Mouse (Mus musculus) limb, embryonic 14.5 days (tissue): ENCODE measurements around the gene Rpl36a-ps1. TPM values are rescaled to one million over a fixed set of nuclear protein-coding genes. Genes with fewer than 3 reads are reported as not detected.

ENCODE experiments used
- ATAC-seq: fragments of 200-750 bp; cut with Nextera tagmentation; 2 replicates; pipeline ENCODE4 v1.8.0; 2017; ENCODE audit warnings: low read depth, moderate number of reproducible peaks, moderate TSS enrichment; ENCODE audit not compliant: low FRiP score
- DNase-seq: peaks from one replicate; pipeline ENCODE4 v3.0.0-alpha.2; 2015; ENCODE audit warnings: low spot score
- H3K27ac ChIP-seq: fragments of 300-500 bp; sonication (generic); replicated peaks from 2 replicates; pipeline ENCODE4 v1.5.1; 2014; ENCODE audit warnings: low read depth, mild to moderate bottlenecking, low read length, moderate library complexity, mixed read lengths
- H3K27me3 ChIP-seq: fragments of 300-500 bp; sonication (generic); 2 replicates; pipeline ENCODE4 v1.6.1; 2014; ENCODE audit warnings: low read length, mixed read lengths; ENCODE audit not compliant: control insufficient read depth, insufficient read depth
- H3K36me3 ChIP-seq: fragments of 300-500 bp; sonication (generic); 2 replicates; pipeline ENCODE4 v1.6.1; 2014; ENCODE audit warnings: mild to moderate bottlenecking, low read length, moderate library complexity, mixed read lengths; ENCODE audit not compliant: control insufficient read depth, insufficient read depth
- H3K4me1 ChIP-seq: fragments of 300-500 bp; sonication (generic); 2 replicates; pipeline ENCODE4 v1.6.1; 2014; ENCODE audit warnings: antibody characterized with exemption, low read length, mixed read lengths; ENCODE audit not compliant: control insufficient read depth, insufficient read depth
- H3K4me2 ChIP-seq: fragments of 300-500 bp; sonication (generic); replicated peaks from 2 replicates; pipeline ENCODE4 v1.6.1; 2014; ENCODE audit warnings: low read depth, mild to moderate bottlenecking, low read length, moderate library complexity; ENCODE audit not compliant: severe bottlenecking
- H3K4me3 ChIP-seq: fragments of 300-500 bp; sonication (generic); replicated peaks from 2 replicates; pipeline ENCODE4 v1.5.1; 2014; ENCODE audit warnings: low read length
- H3K9ac ChIP-seq: fragments of 300-500 bp; sonication (generic); 2 replicates; pipeline ENCODE4 v1.6.1; 2014; ENCODE audit warnings: mild to moderate bottlenecking, low read depth, low read length, moderate library complexity; ENCODE audit not compliant: severe bottlenecking
- H3K9me3 ChIP-seq: fragments of 300-500 bp; sonication (generic); 2 replicates; pipeline ENCODE4 v1.6.1; 2016; ENCODE audit warnings: low read length; ENCODE audit not compliant: control insufficient read depth
- POLR2A ChIP-seq: fragments of 200-500 bp; IDR thresholded peaks from 2 replicates; pipeline ENCODE4 v1.8.0; 2012; ENCODE audit warnings: inconsistent platforms, mild to moderate bottlenecking, moderate library complexity, borderline replicate concordance; ENCODE audit not compliant: insufficient read depth, insufficient read length; ENCODE audit errors: extremely low read depth
- WGBS: fragments of 180-500 bp; shearing (Covaris S2); extraction: QIAGEN DNeasy Blood & Tissue Kit; methylation state at CpG from one replicate; pipeline ENCODE4 v1.1.7; 2014; 5-methylcytosine and 5-hydroxymethylcytosine counted together
- polyA plus RNA-seq, 2 experiments: library from polyadenylated mRNA; depleted of rRNA in 1 of 2; stranded (reverse) in 1 of 2; unstranded in 1 of 2; fragments of >200 nt; fragmentation: Nextera tagmentation in 1 of 2; extraction: Ambion mirVana in 1 of 2; gene quantifications; 2 replicates each; pipeline versions ENCODE4 v1.2.1 to v1.2.3; 2012 to 2014

Rpl36a-ps1 gene
- polyA plus RNA-seq, 2 experiments: 3.7 to 5.4 TPM

DNA sequence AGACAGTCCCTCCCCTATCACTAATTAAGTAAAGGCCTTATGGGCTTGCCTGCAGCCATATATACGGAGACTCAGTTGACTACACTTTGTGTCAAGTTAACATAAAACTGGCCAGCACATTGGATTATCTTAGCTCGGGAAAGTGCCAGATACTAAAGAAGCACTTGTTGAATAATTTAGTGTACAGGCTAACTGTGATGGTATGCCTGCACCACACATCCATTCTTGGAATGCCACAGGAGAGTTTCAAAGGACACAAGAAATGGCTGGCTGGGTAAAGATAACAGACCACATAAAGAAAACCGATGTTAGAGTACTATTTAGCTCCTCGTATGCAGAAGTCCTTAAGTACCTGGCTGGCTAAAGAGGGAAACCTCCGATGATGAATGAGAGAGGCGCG, 24.6 kb upstream of the Rpl36a-ps1 start:
- WGBS: 81% methylated on average over 7 of the region's 7 CpGs

DNA sequence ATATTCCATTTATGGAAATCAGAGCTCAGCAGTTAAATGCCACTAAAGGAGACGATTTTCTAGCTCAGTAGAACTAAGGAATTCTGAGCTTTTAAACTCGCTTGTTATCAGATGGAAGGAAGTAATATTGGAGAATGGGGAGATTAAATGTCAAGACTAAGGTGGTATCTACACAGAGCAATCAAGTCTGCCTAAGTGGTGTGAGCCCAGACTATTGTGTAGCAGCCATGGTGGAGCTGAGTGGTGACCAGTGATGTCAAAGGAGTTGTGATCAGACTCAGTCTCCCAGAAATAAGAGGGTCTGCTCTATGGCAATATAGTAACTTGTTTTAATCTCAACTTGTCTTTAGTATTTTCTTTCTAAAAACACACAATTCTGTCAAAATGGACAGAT, 16.8 kb upstream of the Rpl36a-ps1 start:
- Histone ChIP-seq H3K36me3 (no peaks in the 10 kb centered on the region), H3K27ac (no peak overlapping the region), H3K4me2 (no peak overlapping the region), H3K9me3 (no peaks in the 10 kb centered on the region), H3K4me1 (no peaks in the 10 kb centered on the region; the same call in 1 of the 2 replicates), H3K9ac (no peak overlapping the region), H3K4me3 (no peak overlapping the region), H3K27me3 (no peaks in the 10 kb centered on the region)
- ATAC-seq: no peak
- no peak for DNase-seq
- 54% methylated on average over 2 of the region's 2 CpGs for WGBS
- no peak for TF ChIP-seq POLR2A

More for the DNA sequence above, 24.6 kb upstream of the Rpl36a-ps1 start:
- Histone ChIP-seq H3K9me3 (no peaks in the 10 kb centered on the region), H3K27ac (no peak overlapping the region), H3K4me3 (no peak overlapping the region), H3K27me3 (no peaks in the 10 kb centered on the region), H3K9ac (no peak overlapping the region), H3K4me2 (no peak overlapping the region), H3K36me3 (no peaks in the 10 kb centered on the region), H3K4me1 (no peaks in the 10 kb centered on the region; the same call in 1 of the 2 replicates)
- ATAC-seq (no peak), DNase-seq (no peak)
- no peak for TF ChIP-seq POLR2A

GRCm38 (mm10) chr14:99010224-99010919, 16.3 kb upstream of the Rpl36a-ps1 start:
- Histone ChIP-seq H3K27me3 (no peaks in the 10 kb centered on the region), H3K9me3 (no peaks in the 10 kb centered on the region), H3K4me2 (no peak overlapping the region), H3K4me1 (no peaks in the 10 kb centered on the region; the same call in 1 of the 2 replicates), H3K36me3 (no peaks in the 10 kb centered on the region), H3K9ac (no peak overlapping the region), H3K4me3 (no peak overlapping the region), H3K27ac (no peak overlapping the region)
- ATAC-seq (no peak), DNase-seq (no peak)
- 59% methylated on average over 8 of the region's 8 CpGs for WGBS
- TF ChIP-seq POLR2A: no peak

- Histone ChIP-seq H3K4me2 (no peak overlapping the region), H3K27ac (no peak overlapping the region), H3K4me1 (peaks cover 3% of the 10 kb centered on the region), H3K4me3 (no peak overlapping the region), H3K36me3 (no peaks in the 10 kb centered on the region), H3K9ac (no peak overlapping the region), H3K27me3 (no peaks in the 10 kb centered on the region), H3K9me3 (peaks cover 5% of the 10 kb centered on the region; the same call in 1 of the 2 replicates)
- TF ChIP-seq POLR2A: no peak
- DNase-seq: no peak
- ATAC-seq: no peak
- 75% methylated on average over 2 of the region's 2 CpGs for WGBS
Observed at GRCm38 (mm10) chr14:98992482-98992881, 1.6 kb downstream of the Rpl36a-ps1 start.

- H3K4me2 ChIP-seq: no peak overlapping the region
- no peaks in the 10 kb centered on the region for H3K27me3 ChIP-seq
- H3K36me3 ChIP-seq: no peaks in the 10 kb centered on the region
- no peak overlapping the region for H3K27ac ChIP-seq
- H3K9ac ChIP-seq: no peak overlapping the region
- H3K9me3 ChIP-seq: no peaks in the 10 kb centered on the region
- peak; percentile 38 for DNase-seq
- ATAC-seq: no peak
- H3K4me1 ChIP-seq: peaks cover 3% of the 10 kb centered on the region
- no peak for TF ChIP-seq POLR2A
- 18% methylated on average over 3 of the region's 3 CpGs for WGBS
- no peak overlapping the region for H3K4me3 ChIP-seq
Observed at GRCm38 (mm10) chr14:98990636-98991035, 3.5 kb downstream of the Rpl36a-ps1 start.
